Mouse (Mus musculus) hindbrain, embryonic 14.5 days (tissue): ENCODE measurements at regions not wholly inside any gene's neighbourhood (a gene's known extent, or its start where the extent isn't known, plus 50 kb on each side); places are given as distances from the start of the nearest gene placed in this dataset.

ENCODE experiments used
- ATAC-seq: fragments of 200-750 bp; cut with Nextera tagmentation; 2 replicates; pipeline ENCODE4 v1.8.0; 2017; ENCODE audit warnings: moderate number of reproducible peaks, mild to moderate bottlenecking, moderate TSS enrichment, moderate library complexity; ENCODE audit not compliant: low FRiP score
- DNase-seq: peaks from one replicate; pipeline ENCODE4 v3.0.0-alpha.2; 2015; ENCODE audit warnings: low spot score
- H3K27ac ChIP-seq: fragments of 300-500 bp; sonication (generic); 2 replicates; pipeline ENCODE4 v1.5.1; 2014; ENCODE audit warnings: mild to moderate bottlenecking, moderate library complexity
- H3K27me3 ChIP-seq: fragments of 300-500 bp; sonication (generic); 2 replicates; pipeline ENCODE4 v1.6.1; 2014; ENCODE audit warnings: mild to moderate bottlenecking, low read length, mixed read lengths; ENCODE audit not compliant: control insufficient read depth, insufficient read depth
- H3K36me3 ChIP-seq: fragments of 300-500 bp; sonication (generic); replicated peaks from 2 replicates; pipeline ENCODE4 v1.6.1; 2014; ENCODE audit not compliant: control insufficient read depth, insufficient read depth
- H3K4me1 ChIP-seq: fragments of 300-500 bp; sonication (generic); replicated peaks from 2 replicates; pipeline ENCODE4 v1.6.1; 2014; ENCODE audit warnings: antibody characterized with exemption, low read length, mixed read lengths; ENCODE audit not compliant: control insufficient read depth, insufficient read depth
- H3K4me2 ChIP-seq: fragments of 300-500 bp; sonication (generic); replicated peaks from 2 replicates; pipeline ENCODE4 v1.6.1; 2014; ENCODE audit warnings: mild to moderate bottlenecking, moderate library complexity
- H3K4me3 ChIP-seq: fragments of 300-500 bp; sonication (generic); replicated peaks from 2 replicates; pipeline ENCODE4 v1.5.1; 2014; ENCODE audit warnings: mild to moderate bottlenecking, low read length
- H3K9ac ChIP-seq: fragments of 300-500 bp; sonication (generic); 2 replicates; pipeline ENCODE4 v1.6.1; 2014
- H3K9me3 ChIP-seq: fragments of 300-500 bp; sonication (generic); 2 replicates; pipeline ENCODE4 v1.6.1; 2016; ENCODE audit warnings: low read length; ENCODE audit not compliant: control insufficient read depth
- WGBS: fragments of 180-500 bp; shearing (Covaris S2); extraction: QIAGEN DNeasy Blood & Tissue Kit; methylation state at CpG from one replicate; pipeline ENCODE4 v1.1.7; 2014; 5-methylcytosine and 5-hydroxymethylcytosine counted together

DNA sequence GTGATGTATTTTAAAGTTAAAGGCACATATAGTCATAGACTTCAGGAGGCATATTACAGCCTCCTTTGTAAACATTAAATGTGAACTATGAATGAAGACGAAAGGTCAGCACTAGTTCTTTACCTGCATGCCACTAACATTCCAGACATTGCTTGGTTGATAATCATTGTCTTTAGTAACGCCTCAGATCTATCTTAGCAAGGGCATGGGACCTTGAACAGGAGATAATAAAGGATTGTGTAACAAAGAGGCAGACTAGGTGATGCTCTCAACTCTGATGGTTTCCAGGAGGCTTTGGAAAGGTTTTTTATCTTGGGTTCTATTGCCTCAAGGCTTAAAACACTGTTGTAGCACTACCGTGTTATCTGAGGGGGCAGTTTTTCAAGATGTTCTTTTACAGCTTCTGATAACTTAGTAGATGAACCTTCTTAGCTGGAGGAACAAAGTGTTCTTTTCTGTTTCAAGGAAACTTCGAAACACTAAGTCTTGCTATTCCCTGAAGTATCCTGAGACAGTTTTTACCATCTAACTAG lies 82.9 kb upstream of the Tent5a start:
- whole genome bisulfite sequencing, result 92% methylated on average over 4 of the region's 4 CpGs

DNA sequence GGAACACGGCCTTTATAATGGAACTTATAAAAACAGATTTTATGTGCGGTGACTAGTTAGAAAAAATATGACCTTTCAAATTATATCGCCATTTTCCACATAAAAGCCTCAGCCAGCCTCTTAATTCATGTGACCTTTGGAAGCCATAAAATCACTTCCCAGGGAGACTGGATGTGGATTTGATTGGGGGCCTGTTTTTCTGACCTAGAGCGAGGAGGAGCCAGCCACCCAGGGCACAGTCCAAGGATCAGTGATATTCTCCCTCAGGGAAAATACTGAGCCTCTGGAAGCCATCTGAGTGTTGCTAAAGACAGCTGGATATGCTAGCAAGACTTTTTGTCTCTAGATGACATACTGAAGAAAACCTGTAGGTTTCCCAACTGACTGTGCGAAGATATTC lies 81.3 kb upstream of the Tent5a start:
- Histone ChIP-seq H3K27ac (no peak overlapping the region), H3K27me3 (no peaks in the 10 kb centered on the region), H3K4me1 (0 out of 2 replicates have a peak, but pooled peaks cover 8% of the 10 kb centered on the region), H3K9ac (no peak overlapping the region), H3K4me2 (no peak overlapping the region), H3K4me3 (no peak overlapping the region), H3K9me3 (no peaks in the 10 kb centered on the region), H3K36me3 (no peaks in the 10 kb centered on the region)
- ATAC-seq (no peak), DNase-seq (no peak)
- WGBS, result 74% methylated on average over 5 of the region's 5 CpGs

More for the DNA sequence above, 82.9 kb upstream of the Tent5a start:
- H3K9ac ChIP-seq, result no peak overlapping the region
- no peak for DNase-seq
- H3K27me3 ChIP-seq, result no peaks in the 10 kb centered on the region
- H3K36me3 ChIP-seq, result no peaks in the 10 kb centered on the region
- H3K4me1 ChIP-seq, result 0 out of 2 replicates have a peak, but pooled peaks cover 8% of the 10 kb centered on the region
- no peak overlapping the region for H3K27ac ChIP-seq
- H3K4me2 ChIP-seq, result no peak overlapping the region
- no peak overlapping the region for H3K4me3 ChIP-seq
- no peak for ATAC-seq
- no peaks in the 10 kb centered on the region for H3K9me3 ChIP-seq

DNA sequence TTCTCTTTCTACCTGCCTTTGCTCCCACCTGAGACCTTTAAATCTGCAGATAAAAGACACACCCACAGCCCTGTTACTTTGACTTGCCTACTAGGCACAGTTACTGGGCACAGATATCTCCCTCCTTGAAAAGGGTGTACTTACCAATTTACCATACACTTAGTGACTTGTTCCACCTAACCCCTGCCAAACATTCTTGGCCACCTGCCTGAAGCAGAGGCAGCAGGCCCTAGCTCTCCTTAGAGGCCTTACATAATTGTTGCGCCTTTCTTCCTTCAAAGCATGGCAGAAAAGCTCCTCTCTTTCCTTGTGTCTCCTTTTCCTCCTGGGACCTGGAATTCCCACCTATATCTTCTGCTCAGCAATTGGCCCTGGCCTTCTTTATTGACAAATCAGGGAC lies 80.4 kb upstream of the Tent5a start:
- DNase-seq (no peak), ATAC-seq (no peak)
- WGBS, result 95% methylated on average over 1 of the region's 1 CpGs
- Histone ChIP-seq H3K36me3 (no peaks in the 10 kb centered on the region), H3K9ac (no peak overlapping the region), H3K4me2 (no peak overlapping the region), H3K27me3 (no peaks in the 10 kb centered on the region), H3K27ac (no peak overlapping the region), H3K4me3 (no peak overlapping the region), H3K4me1 (0 out of 2 replicates have a peak, but pooled peaks cover 8% of the 10 kb centered on the region), H3K9me3 (no peaks in the 10 kb centered on the region)

DNA sequence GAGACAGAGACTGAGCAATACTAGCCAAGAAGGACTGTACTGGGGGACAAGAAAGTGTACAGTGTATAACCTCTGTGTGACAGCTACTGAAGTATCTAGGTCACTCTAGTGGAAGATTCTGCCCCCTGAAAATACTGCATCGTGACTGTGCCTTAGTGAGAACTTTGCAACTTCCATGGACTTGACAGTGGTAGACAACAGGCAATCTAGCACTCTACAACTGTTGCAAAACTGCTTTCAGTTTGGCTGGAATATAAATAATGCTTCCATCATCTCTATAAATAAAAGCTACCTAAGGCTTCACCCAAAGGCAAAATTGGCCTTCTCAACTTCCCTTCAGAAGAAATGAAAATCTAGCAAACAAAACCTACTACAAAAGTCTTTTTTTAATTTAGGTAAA lies 74.6 kb upstream of the Tent5a start:
- ATAC-seq, result no peak
- H3K9ac ChIP-seq, result no peak overlapping the region
- H3K4me1 ChIP-seq, result no peaks in the 10 kb centered on the region
- no peaks in the 10 kb centered on the region for H3K27me3 ChIP-seq
- H3K4me3 ChIP-seq, result no peak overlapping the region
- WGBS, result 81% methylated on average over 1 of the region's 1 CpGs
- H3K4me2 ChIP-seq, result no peak overlapping the region
- H3K27ac ChIP-seq, result no peak overlapping the region
- no peak for DNase-seq
- H3K36me3 ChIP-seq, result no peaks in the 10 kb centered on the region
- H3K9me3 ChIP-seq, result no peaks in the 10 kb centered on the region

DNA sequence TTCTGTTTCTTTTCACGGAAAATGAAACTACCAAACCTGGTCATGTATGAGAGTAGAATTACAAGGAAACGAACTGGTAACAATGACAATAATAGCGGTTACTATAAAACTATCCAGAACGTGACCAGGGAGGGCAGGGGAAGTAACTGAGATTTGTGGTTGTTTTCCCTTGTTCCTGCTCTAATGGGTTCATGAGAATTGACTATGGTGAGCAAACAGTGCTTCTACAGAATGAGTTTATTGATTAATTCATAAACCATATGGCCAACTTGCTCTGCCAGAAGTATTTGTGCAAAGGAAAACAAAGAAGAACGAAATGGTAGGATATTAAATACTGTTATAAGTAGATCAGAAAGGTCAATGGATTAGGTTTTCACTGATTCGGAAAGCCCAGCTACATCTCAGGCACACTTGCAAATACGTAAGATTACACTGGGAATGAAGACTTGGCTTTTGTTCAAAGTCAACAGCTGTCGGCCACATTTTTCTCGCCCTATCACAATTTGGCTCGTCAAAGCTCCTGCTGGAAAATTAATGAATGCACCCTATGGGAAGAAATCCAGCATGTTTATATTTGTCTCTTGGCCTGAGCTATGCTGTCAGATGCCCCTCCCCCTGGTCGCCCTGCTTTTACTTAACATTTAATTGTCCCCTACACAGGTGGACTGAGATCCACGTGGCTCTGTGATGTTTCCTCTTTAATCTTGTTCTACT lies 73.6 kb upstream of the Tent5a start:
- no peaks in the 10 kb centered on the region for H3K9me3 ChIP-seq
- peak; percentile 82 for ATAC-seq
- WGBS, result 57% methylated on average over 12 of the region's 12 CpGs
- no peaks in the 10 kb centered on the region for H3K36me3 ChIP-seq
- H3K4me2 ChIP-seq, result no peak overlapping the region
- H3K4me3 ChIP-seq, result no peak overlapping the region
- H3K27ac ChIP-seq, result no peak overlapping the region
- H3K27me3 ChIP-seq, result no peaks in the 10 kb centered on the region
- no peak overlapping the region for H3K9ac ChIP-seq
- no peaks in the 10 kb centered on the region for H3K4me1 ChIP-seq
- DNase-seq, result peak; percentile 70

DNA sequence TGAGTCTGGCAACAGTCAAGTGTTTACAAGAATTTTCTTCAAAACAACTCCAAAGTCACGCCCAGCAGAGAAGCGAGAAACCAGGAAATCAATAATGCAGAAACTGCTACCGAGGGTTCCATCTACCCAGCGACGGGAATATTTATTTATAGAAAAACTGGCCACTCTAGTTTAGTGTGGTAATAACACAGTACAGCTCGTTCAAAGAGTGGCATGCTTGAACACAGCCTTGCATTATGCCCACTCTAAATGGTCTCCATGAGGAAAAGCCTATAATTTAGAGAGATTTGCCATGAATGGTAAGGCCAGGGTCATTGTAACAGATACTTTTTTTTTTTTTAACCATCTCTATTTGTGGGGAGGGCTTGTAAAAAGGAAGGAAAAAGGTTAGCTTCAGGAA lies 67.8 kb upstream of the Tent5a start:
- no peak for ATAC-seq
- H3K4me1 ChIP-seq, result no peaks in the 10 kb centered on the region
- H3K36me3 ChIP-seq, result no peaks in the 10 kb centered on the region
- H3K4me2 ChIP-seq, result no peak overlapping the region
- 84% methylated on average over 6 of the region's 6 CpGs for WGBS
- no peak overlapping the region for H3K4me3 ChIP-seq
- no peak for DNase-seq
- H3K9ac ChIP-seq, result no peak overlapping the region
- H3K9me3 ChIP-seq, result no peaks in the 10 kb centered on the region
- no peaks in the 10 kb centered on the region for H3K27me3 ChIP-seq
- no peak overlapping the region for H3K27ac ChIP-seq

DNA sequence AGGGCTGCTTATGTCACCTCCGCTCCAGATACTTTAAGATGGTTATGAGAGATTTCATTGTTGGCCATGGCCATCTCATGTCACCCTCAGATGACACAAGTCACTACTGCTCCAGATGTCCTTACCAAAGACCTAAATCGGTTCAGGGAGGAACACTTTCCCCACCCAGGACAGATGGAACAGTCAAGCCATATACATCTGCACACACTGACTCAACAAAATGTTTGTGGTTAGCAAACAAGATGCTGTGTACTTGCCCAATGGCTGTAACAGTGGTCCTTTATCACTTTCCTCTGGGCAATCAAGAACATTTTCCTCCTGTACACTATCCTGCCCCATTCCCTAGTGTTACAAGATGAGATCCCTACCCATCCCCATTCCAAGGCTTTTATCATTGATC lies 64.1 kb upstream of the Tent5a start:
- Histone ChIP-seq H3K36me3 (no peaks in the 10 kb centered on the region), H3K4me1 (no peaks in the 10 kb centered on the region), H3K9ac (no peak overlapping the region), H3K9me3 (no peaks in the 10 kb centered on the region), H3K27me3 (no peaks in the 10 kb centered on the region), H3K4me2 (no peak overlapping the region), H3K4me3 (no peak overlapping the region), H3K27ac (no peak overlapping the region)
- no peak for DNase-seq
- WGBS, result 93% methylated on average over 2 of the region's 2 CpGs
- ATAC-seq, result no peak

DNA sequence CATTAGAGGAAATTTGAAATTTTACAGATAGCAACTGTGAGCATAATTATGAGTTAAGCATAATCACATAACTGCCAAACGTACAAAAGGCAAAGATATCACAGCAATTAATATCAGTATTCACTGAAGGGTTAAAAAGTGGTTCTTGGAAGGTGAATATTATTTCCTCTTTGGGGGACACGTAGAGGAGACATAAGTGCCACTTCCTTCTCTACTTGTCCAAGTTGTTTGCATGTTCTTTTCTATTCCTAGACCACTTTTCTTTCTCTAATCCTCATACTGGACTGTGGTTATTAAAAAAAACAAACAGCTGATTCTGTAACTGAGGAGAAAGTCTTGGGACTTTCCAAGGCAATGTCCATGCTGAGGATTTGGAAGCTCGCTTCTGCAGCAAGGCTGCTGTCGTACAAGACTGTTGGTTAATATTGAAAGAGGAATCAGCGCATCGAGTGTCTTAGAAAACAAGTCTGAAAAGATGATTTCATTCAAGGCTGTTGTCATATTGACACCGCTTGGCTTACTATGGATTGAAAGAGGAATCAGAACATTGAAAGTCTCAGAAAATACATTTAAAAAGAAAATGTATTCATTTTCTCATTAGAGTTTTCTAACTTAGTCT lies 61.7 kb upstream of the Tent5a start:
- H3K27ac ChIP-seq, result no peak overlapping the region
- WGBS, result 89% methylated on average over 7 of the region's 7 CpGs
- no peaks in the 10 kb centered on the region for H3K9me3 ChIP-seq
- DNase-seq (no peak), ATAC-seq (no peak)
- H3K4me2 ChIP-seq, result no peak overlapping the region
- no peaks in the 10 kb centered on the region for H3K27me3 ChIP-seq
- no peaks in the 10 kb centered on the region for H3K4me1 ChIP-seq
- H3K9ac ChIP-seq, result no peak overlapping the region
- no peaks in the 10 kb centered on the region for H3K36me3 ChIP-seq
- H3K4me3 ChIP-seq, result no peak overlapping the region

DNA sequence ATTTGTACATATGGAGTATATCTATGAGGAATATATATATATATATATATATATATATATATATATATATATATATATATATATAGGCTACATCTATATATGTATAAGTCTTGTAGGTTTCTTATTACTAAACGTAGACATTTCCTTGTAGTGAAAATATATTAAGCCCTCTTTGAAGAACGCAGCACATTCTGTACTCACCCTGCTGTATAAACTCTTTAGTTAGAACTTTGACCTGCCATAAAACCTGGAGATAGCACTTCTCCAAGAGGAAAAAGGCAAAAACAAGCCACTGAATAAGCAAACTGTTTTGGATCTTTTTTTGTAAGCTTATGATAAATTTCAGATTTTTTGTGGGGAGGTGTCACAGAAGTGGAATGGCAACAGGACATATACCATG lies 55.3 kb upstream of the Tent5a start:
- H3K9ac ChIP-seq, result no peak overlapping the region
- no peak for DNase-seq
- H3K27me3 ChIP-seq, result no peaks in the 10 kb centered on the region
- 96% methylated on average over 2 of the region's 2 CpGs for WGBS
- no peak for ATAC-seq
- no peaks in the 10 kb centered on the region for H3K36me3 ChIP-seq
- H3K4me3 ChIP-seq, result no peak overlapping the region
- H3K9me3 ChIP-seq, result no peaks in the 10 kb centered on the region
- no peak overlapping the region for H3K27ac ChIP-seq
- no peak overlapping the region for H3K4me2 ChIP-seq
- H3K4me1 ChIP-seq, result no peaks in the 10 kb centered on the region
